Mouse (Mus musculus) B cell, adult 67 days (primary cell): ENCODE measurements around the gene Cyb5d1. TPM values are rescaled to one million over a fixed set of nuclear protein-coding genes. Genes with fewer than 3 reads are reported as not detected.

Experiments used
- total RNA-seq, 2 experiments: library from RNA; stranded (reverse); gene quantifications; 4 replicates each; pipeline ENCODE4 v1.2.4; 2023

Cyb5d1 gene
- 10 to 100 TPM; 39.3 to 44.3 TPM for total RNA-seq

GRCm38 (mm10) chr11:69395235-69395633, at the start of gene Cyb5d1, which contains the start of gene Naa38:
TSS of gene Cyb5d1 (minus strand) at chr11:69395631.
TSS of gene Naa38 (plus strand) at chr11:69395487.

GRCm38 (mm10) chr11:69413221-69414181, 18.1 kb upstream of the Cyb5d1 start, which contains the start of gene Kdm6b:
TSS of gene Kdm6b (minus strand) at chr11:69413675.

GRCm38 (mm10) chr11:69398059-69398458, 2.6 kb upstream of the Cyb5d1 start, which contains the start of gene Tmem88:
TSS of gene Tmem88 (minus strand) at chr11:69398234.

GRCm38 (mm10) chr11:69369215-69369989, 26.0 kb downstream of the Cyb5d1 start, which contains the start of gene Chd3:
TSS of gene Chd3 (minus strand) at chr11:69369406.

Other genes starting within 250 kb of the Cyb5d1 start
- gene Alox12b, start 238.6 kb downstream of the Cyb5d1 start, total RNA-seq: not detected
- under 1 TPM in 1 of 2 experiments, not detected in 1; 0.21 TPM for gene Alox8, start 197.8 kb downstream of the Cyb5d1 start, total RNA-seq
- not detected for gene Gucy2e, start 158.6 kb downstream of the Cyb5d1 start, total RNA-seq
- 10 to 100 TPM; 34.5 to 41.4 TPM for gene Cntrob, start 71.9 kb downstream of the Cyb5d1 start, total RNA-seq
- gene Trappc1, start 71.7 kb downstream of the Cyb5d1 start, total RNA-seq: 10 to 100 TPM; 42.6 to 46.5 TPM
- gene Kcnab3, start 69.4 kb downstream of the Cyb5d1 start, total RNA-seq: 1 to 10 TPM; 2.7 to 4.5 TPM
- 1 to 10 TPM; 1.8 to 2.2 TPM for gene Rnf227, start 55.2 kb downstream of the Cyb5d1 start, total RNA-seq
- 100 to 1,000 TPM; 359 to 384 TPM for gene Chd3, start 26.2 kb downstream of the Cyb5d1 start, total RNA-seq
- 10 to 100 TPM; 42.7 to 47.8 TPM for gene Naa38, start 144 bp downstream of the Cyb5d1 start, total RNA-seq
- 1 to 10 TPM; 6.2 to 6.9 TPM for gene Tmem88, start 2.6 kb upstream of the Cyb5d1 start, total RNA-seq
- 100 to 1,000 TPM; 195 to 244 TPM for gene Kdm6b, start 18.0 kb upstream of the Cyb5d1 start, total RNA-seq
- gene Dnah2, start 153.5 kb upstream of the Cyb5d1 start, total RNA-seq: not detected
- under 1 TPM; 0.61 to 0.95 TPM for gene Efnb3, start 164.6 kb upstream of the Cyb5d1 start, total RNA-seq
- 10 to 100 TPM; 13.8 to 15.2 TPM for gene Wrap53, start 184.6 kb upstream of the Cyb5d1 start, total RNA-seq
- 100 to 1,000 TPM; 143 TPM for gene Trp53, start 184.7 kb upstream of the Cyb5d1 start, total RNA-seq
- gene Atp1b2, start 210.3 kb upstream of the Cyb5d1 start, total RNA-seq: under 1 TPM in 1 of 2 experiments, not detected in 1; 0.75 TPM
- not detected for gene Shbg, start 222.3 kb upstream of the Cyb5d1 start, total RNA-seq
- gene Sat2, start 226.4 kb upstream of the Cyb5d1 start, total RNA-seq: not detected
- 10 to 100 TPM; 88.3 to 96.6 TPM for gene Fxr2, start 237.4 kb upstream of the Cyb5d1 start, total RNA-seq